Mouse (Mus musculus): ENCODE measurements at regions not wholly inside any gene's neighbourhood (a gene's known extent, or its start where the extent isn't known, plus 50 kb on each side); places are given as distances from the start of the nearest gene placed in this dataset.

- H3K9ac ChIP-seq (replicated peaks; ENCODE audit: low read depth, low read length), result no peak overlapping the region
- H3K4me3 ChIP-seq (ENCODE audit: low read depth, low read length), result no peak overlapping the region
- H3K27ac ChIP-seq (ENCODE audit: low read depth), result no peak overlapping the region
- H3K27me3 ChIP-seq (ENCODE audit: control insufficient read depth, insufficient read depth, low read length), result no peaks in the 10 kb centered on the region
- 0 out of 2 replicates have a peak, but pooled peaks cover 4% of the 10 kb centered on the region for H3K9me3 ChIP-seq (replicated peaks; ENCODE audit: control insufficient read depth, low read length)
- no peak for DNase-seq (ENCODE audit: low spot score)
- H3K4me2 ChIP-seq (ENCODE audit: low read depth, low read length), result no peak overlapping the region
- WGBS, result 59% methylated on average over 3 of the region's 3 CpGs
- no peaks in the 10 kb centered on the region for H3K4me1 ChIP-seq (ENCODE audit: control insufficient read depth, insufficient read depth)
- TF ChIP-seq CTCF (IDR thresholded peaks at IDR 0.05; ENCODE audit: low read depth), result peak; percentile 26; the same call in 1 of the 2 replicates
- TF ChIP-seq EP300 (IDR thresholded peaks at IDR 0.05; ENCODE audit: low read depth), result no peak
- no peaks in the 10 kb centered on the region for H3K36me3 ChIP-seq (replicated peaks; ENCODE audit: control insufficient read depth, insufficient read depth, low read length)
- no peak for ATAC-seq (ENCODE audit: insufficient read depth, low read depth)
Observed at GRCm38 (mm10) chr3:54591160-54591559, 101.4 kb upstream of the Supt20 start.

GRCm38 (mm10) chr3:54592064-54592463 lies 100.5 kb upstream of the Supt20 start:
- no peaks in the 10 kb centered on the region for H3K27me3 ChIP-seq (ENCODE audit: control insufficient read depth, insufficient read depth, low read length)
- no peak overlapping the region for H3K4me2 ChIP-seq (ENCODE audit: low read depth, low read length)
- no peak overlapping the region; the same call in 1 of the 2 replicates for H3K27ac ChIP-seq (ENCODE audit: low read depth)
- no peak overlapping the region for H3K9ac ChIP-seq (replicated peaks; ENCODE audit: low read depth, low read length)
- DNase-seq (ENCODE audit: low spot score) (no peak), ATAC-seq (ENCODE audit: insufficient read depth, low read depth) (no peak)
- TF ChIP-seq CTCF (IDR thresholded peaks at IDR 0.05; ENCODE audit: low read depth) (no peak), EP300 (IDR thresholded peaks at IDR 0.05; ENCODE audit: low read depth) (no peak)
- H3K9me3 ChIP-seq (replicated peaks; ENCODE audit: control insufficient read depth, low read length), result 0 out of 2 replicates have a peak, but pooled peaks cover 4% of the 10 kb centered on the region
- no peaks in the 10 kb centered on the region for H3K36me3 ChIP-seq (replicated peaks; ENCODE audit: control insufficient read depth, insufficient read depth, low read length)
- H3K4me1 ChIP-seq (ENCODE audit: control insufficient read depth, insufficient read depth), result no peaks in the 10 kb centered on the region
- 41% methylated on average over 2 of the region's 2 CpGs for WGBS
- H3K4me3 ChIP-seq (ENCODE audit: low read depth, low read length), result no peak overlapping the region

GRCm38 (mm10) chr3:54592655-54593428 lies 99.8 kb upstream of the Supt20 start:
- no peak for TF ChIP-seq CTCF (IDR thresholded peaks at IDR 0.05; ENCODE audit: low read depth)
- Histone ChIP-seq H3K27ac (ENCODE audit: low read depth) (no peak overlapping the region), H3K9ac (replicated peaks; ENCODE audit: low read depth, low read length) (no peak overlapping the region), H3K36me3 (replicated peaks; ENCODE audit: control insufficient read depth, insufficient read depth, low read length) (no peaks in the 10 kb centered on the region), H3K27me3 (ENCODE audit: control insufficient read depth, insufficient read depth, low read length) (no peaks in the 10 kb centered on the region), H3K4me1 (ENCODE audit: control insufficient read depth, insufficient read depth) (no peaks in the 10 kb centered on the region), H3K4me2 (ENCODE audit: low read depth, low read length) (no peak overlapping the region), H3K4me3 (ENCODE audit: low read depth, low read length) (no peak overlapping the region), H3K9me3 (replicated peaks; ENCODE audit: control insufficient read depth, low read length) (0 out of 2 replicates have a peak, but pooled peaks cover 4% of the 10 kb centered on the region)
- WGBS, result 58% methylated on average over 14 of the region's 14 CpGs
- ATAC-seq (ENCODE audit: insufficient read depth, low read depth) (no peak), DNase-seq (ENCODE audit: low spot score) (no peak)

- Histone ChIP-seq H3K27me3 (ENCODE audit: control insufficient read depth, insufficient read depth, low read length) (no peaks in the 10 kb centered on the region), H3K4me1 (ENCODE audit: control insufficient read depth, insufficient read depth) (no peaks in the 10 kb centered on the region), H3K27ac (ENCODE audit: low read depth) (no peak overlapping the region), H3K36me3 (replicated peaks; ENCODE audit: control insufficient read depth, insufficient read depth, low read length) (no peaks in the 10 kb centered on the region), H3K4me2 (ENCODE audit: low read depth, low read length) (no peak overlapping the region), H3K4me3 (ENCODE audit: low read depth, low read length) (no peak overlapping the region), H3K9ac (replicated peaks; ENCODE audit: low read depth, low read length) (no peak overlapping the region), H3K9me3 (replicated peaks; ENCODE audit: control insufficient read depth, low read length) (0 out of 2 replicates have a peak, but pooled peaks cover 4% of the 10 kb centered on the region)
- TF ChIP-seq CTCF (IDR thresholded peaks at IDR 0.05; ENCODE audit: low read depth) (no peak), EP300 (IDR thresholded peaks at IDR 0.05; ENCODE audit: low read depth) (no peak)
- ATAC-seq (ENCODE audit: insufficient read depth, low read depth) (no peak), DNase-seq (ENCODE audit: low spot score) (no peak)
- WGBS, result 83% methylated on average over 3 of the region's 3 CpGs
Observed at GRCm38 (mm10) chr3:54595193-54595592, 97.4 kb upstream of the Supt20 start.

- Histone ChIP-seq H3K27ac (ENCODE audit: low read depth) (no peak overlapping the region), H3K4me2 (ENCODE audit: low read depth, low read length) (no peak overlapping the region), H3K4me3 (ENCODE audit: low read depth, low read length) (no peak overlapping the region), H3K4me1 (ENCODE audit: control insufficient read depth, insufficient read depth) (no peaks in the 10 kb centered on the region), H3K36me3 (replicated peaks; ENCODE audit: control insufficient read depth, insufficient read depth, low read length) (no peaks in the 10 kb centered on the region), H3K9ac (replicated peaks; ENCODE audit: low read depth, low read length) (no peak overlapping the region), H3K27me3 (ENCODE audit: control insufficient read depth, insufficient read depth, low read length) (no peaks in the 10 kb centered on the region), H3K9me3 (replicated peaks; ENCODE audit: control insufficient read depth, low read length) (0 out of 2 replicates have a peak, but pooled peaks cover 3% of the 10 kb centered on the region)
- no peak for DNase-seq (ENCODE audit: low spot score)
- TF ChIP-seq EP300 (IDR thresholded peaks at IDR 0.05; ENCODE audit: low read depth) (no peak), CTCF (IDR thresholded peaks at IDR 0.05; ENCODE audit: low read depth) (no peak)
- ATAC-seq (ENCODE audit: insufficient read depth, low read depth), result no peak
- WGBS, result 71% methylated on average over 11 of the region's 11 CpGs
Observed at GRCm38 (mm10) chr3:54597326-54598274, 95.0 kb upstream of the Supt20 start.
